Mouse (Mus musculus) embryonic facial prominence, embryonic 14.5 days (tissue): ENCODE measurements around the gene Cd247. TPM values are rescaled to one million over a fixed set of nuclear protein-coding genes. Genes with fewer than 3 reads are reported as not detected.

Experiments
- ATAC-seq: fragments of 200-750 bp; cut with Nextera tagmentation; 2 replicates; pipeline ENCODE4 v1.8.0; 2017; ENCODE audit warnings: low read depth, moderate number of reproducible peaks, moderate TSS enrichment
- DNase-seq: peaks from one replicate; pipeline ENCODE4 v3.0.0-alpha.2; 2015; ENCODE audit warnings: low spot score
- H3K27ac ChIP-seq: fragments of 300-500 bp; sonication (generic); replicated peaks from 2 replicates; pipeline ENCODE4 v1.5.1; 2014; ENCODE audit warnings: low read depth, mild to moderate bottlenecking, low read length, moderate library complexity
- H3K27me3 ChIP-seq: fragments of 300-500 bp; sonication (generic); replicated peaks from 2 replicates; pipeline ENCODE4 v1.6.1; 2014; ENCODE audit warnings: low read length; ENCODE audit not compliant: control insufficient read depth, insufficient read depth
- H3K36me3 ChIP-seq: fragments of 300-500 bp; sonication (generic); 2 replicates; pipeline ENCODE4 v1.6.1; 2014; ENCODE audit warnings: low read length, mixed read lengths; ENCODE audit not compliant: control insufficient read depth, insufficient read depth
- H3K4me1 ChIP-seq: fragments of 300-500 bp; sonication (generic); 2 replicates; pipeline ENCODE4 v1.6.1; 2014; ENCODE audit warnings: antibody characterized with exemption, low read length; ENCODE audit not compliant: control insufficient read depth, insufficient read depth
- H3K4me2 ChIP-seq: fragments of 300-500 bp; sonication (generic); 2 replicates; pipeline ENCODE4 v1.6.1; 2014; ENCODE audit warnings: low read depth, mild to moderate bottlenecking, low read length, moderate library complexity, mixed read lengths
- H3K4me3 ChIP-seq: fragments of 300-500 bp; sonication (generic); 2 replicates; pipeline ENCODE4 v1.5.1; 2014; ENCODE audit warnings: low read depth, mild to moderate bottlenecking, low read length
- H3K9ac ChIP-seq: fragments of 300-500 bp; sonication (generic); 2 replicates; pipeline ENCODE4 v1.6.1; 2014; ENCODE audit warnings: low read depth, mild to moderate bottlenecking, low read length, moderate library complexity, mixed read lengths
- H3K9me3 ChIP-seq: fragments of 300-500 bp; sonication (generic); 2 replicates; pipeline ENCODE4 v1.6.1; 2016; ENCODE audit warnings: low read length; ENCODE audit not compliant: control insufficient read depth
- WGBS: fragments of 180-500 bp; shearing (Covaris S2); extraction: QIAGEN DNeasy Blood & Tissue Kit; methylation state at CpG from one replicate; pipeline ENCODE4 v1.1.7; 2014; 5-methylcytosine and 5-hydroxymethylcytosine counted together
- polyA plus RNA-seq: library from polyadenylated mRNA; unstranded; fragments of >200 nt; fragmentation: Nextera tagmentation; extraction: Ambion mirVana; gene quantifications from 2 replicates; pipeline ENCODE4 v1.2.1, GENCODE M21; 2014

Gene Cd247
- polyA plus RNA-seq, 1 experiment from 2014 or later: 0.42 TPM

DNA sequence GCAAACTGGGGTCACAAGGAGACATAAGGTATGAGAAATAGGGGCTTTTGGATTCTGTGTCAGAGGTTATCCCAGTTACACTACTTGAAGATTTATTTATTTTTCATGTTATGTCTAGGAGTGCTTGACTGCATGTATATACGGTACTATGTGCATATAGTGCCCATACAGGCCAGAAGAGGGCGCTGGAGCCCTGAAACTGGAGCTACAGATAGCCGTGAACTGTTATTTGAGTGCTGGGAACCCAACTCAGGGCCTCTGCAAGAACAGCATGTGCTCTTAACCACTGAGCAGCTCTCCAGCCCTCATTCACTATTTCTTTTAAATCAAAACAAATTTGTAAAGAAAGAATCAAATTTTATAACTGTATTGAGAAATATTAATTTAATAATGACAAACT, 132.5 kb downstream of the Cd247 start:
- Histone ChIP-seq H3K27me3 (no peaks in the 10 kb centered on the region), H3K4me1 (no peaks in the 10 kb centered on the region), H3K36me3 (peaks cover 8% of the 10 kb centered on the region), H3K9ac (no peak overlapping the region), H3K4me3 (no peak overlapping the region), H3K4me2 (no peak overlapping the region), H3K27ac (no peak overlapping the region), H3K9me3 (0 out of 2 replicates have a peak, but pooled peaks cover 3% of the 10 kb centered on the region)
- DNase-seq (no peak), ATAC-seq (no peak)
- 74% methylated on average over 3 of the region's 3 CpGs for WGBS

DNA sequence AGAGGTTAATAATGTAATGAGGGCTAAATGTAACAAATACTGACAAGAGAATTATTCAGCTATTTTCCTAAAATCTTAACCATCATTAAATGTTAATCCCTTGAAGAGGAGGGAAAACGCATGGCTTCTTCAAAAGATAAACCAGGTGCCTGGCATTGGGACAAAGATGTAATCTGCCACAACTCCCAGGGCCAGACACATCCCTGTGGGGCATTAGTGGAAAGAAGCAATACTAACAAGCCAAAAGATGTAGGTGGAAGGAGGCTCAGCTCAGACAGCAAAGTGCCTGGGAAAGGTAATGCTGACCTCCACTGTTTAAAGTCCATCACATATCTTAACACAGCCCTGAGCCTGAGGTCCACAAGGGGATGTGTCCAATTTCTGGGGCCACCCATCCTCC, 134.0 kb downstream of the Cd247 start:
- WGBS: 66% methylated on average over 1 of the region's 1 CpGs
- no peak overlapping the region for H3K27ac ChIP-seq
- H3K9me3 ChIP-seq: no peaks in the 10 kb centered on the region
- ATAC-seq (no peak), DNase-seq (no peak)
- H3K4me2 ChIP-seq: no peak overlapping the region
- no peak overlapping the region for H3K9ac ChIP-seq
- H3K27me3 ChIP-seq: no peaks in the 10 kb centered on the region
- H3K4me3 ChIP-seq: no peak overlapping the region
- no peaks in the 10 kb centered on the region for H3K4me1 ChIP-seq
- H3K36me3 ChIP-seq: no peaks in the 10 kb centered on the region

DNA sequence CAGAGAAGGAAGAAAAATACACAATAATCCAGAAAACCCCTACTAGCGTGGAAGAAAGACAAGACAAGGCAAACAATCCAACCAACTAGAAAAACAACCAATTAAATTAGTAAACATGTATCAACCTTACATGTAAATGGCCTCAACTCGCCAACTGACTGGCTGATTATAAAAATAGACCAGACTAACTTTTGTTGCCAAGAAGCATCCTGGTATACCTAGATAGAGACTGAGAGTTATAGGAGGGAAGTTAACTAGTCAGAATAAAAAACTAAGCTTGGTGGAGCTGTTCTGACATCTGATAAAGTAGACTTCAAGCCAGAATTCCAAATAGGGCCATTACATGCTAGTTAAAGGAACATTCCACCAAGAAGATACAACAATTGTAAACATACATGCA, 136.7 kb downstream of the Cd247 start:
- no peak for DNase-seq
- no peaks in the 10 kb centered on the region for H3K4me1 ChIP-seq
- no peak overlapping the region for H3K4me3 ChIP-seq
- no peaks in the 10 kb centered on the region for H3K27me3 ChIP-seq
- no peaks in the 10 kb centered on the region for H3K9me3 ChIP-seq
- WGBS: 82% methylated on average over 2 of the region's 2 CpGs
- no peak overlapping the region for H3K27ac ChIP-seq
- H3K4me2 ChIP-seq: no peak overlapping the region
- no peak overlapping the region for H3K9ac ChIP-seq
- H3K36me3 ChIP-seq: no peaks in the 10 kb centered on the region
- no peak for ATAC-seq

Other genes with a start within 250 kb of the Cd247 start
- 157 and 170 TPM in 2 replicates for gene Mpzl1, start 154.1 kb upstream of the Cd247 start, polyA plus RNA-seq
- gene Rcsd1, start 78.9 kb upstream of the Cd247 start, polyA plus RNA-seq: 11.1 and 14.9 TPM in 2 replicates
- gene Creg1, start 24.9 kb upstream of the Cd247 start, polyA plus RNA-seq: 77.1 and 81.0 TPM in 2 replicates
- 11.4 and 13.6 TPM in 2 replicates for gene Pou2f1, start 214.0 kb downstream of the Cd247 start, polyA plus RNA-seq